Mouse (Mus musculus) MEL (cell line): Measurements from ENCODE around the gene Zfp536.

Experiments used
- CHD2 ChIP-seq: IDR thresholded peaks from 2 replicates; pipeline ENCODE4 v1.6.1; 2011; ENCODE audit warnings: low read length, improper control_type of control experiment
- CTCF ChIP-seq, 3 experiments: IDR thresholded peaks in 2 of 3; conservative IDR thresholded peaks in 1 of 3; 2 replicates each; pipeline ENCODE4 v1.5.1; 2011 to 2012; ENCODE audit warnings: low read length in 3 of 3, low read depth in 2 of 3, mild to moderate bottlenecking in 2 of 3, improper control_type of control experiment in 1 of 3, inconsistent platforms in 1 of 3, mixed read lengths in 1 of 3, moderate library complexity in 1 of 3; ENCODE audit not compliant: control insufficient read depth in 1 of 3, insufficient read depth in 1 of 3, poor library complexity in 1 of 3, severe bottlenecking in 1 of 3
- E2F4 ChIP-seq: IDR thresholded peaks from 2 replicates; pipeline ENCODE4 v1.6.1; 2011; ENCODE audit warnings: low read depth, low read length, improper control_type of control experiment, borderline replicate concordance
- EP300 ChIP-seq, 2 experiments: IDR thresholded peaks; 2 replicates each; pipeline ENCODE4 v1.6.1; 2011; ENCODE audit warnings: improper control_type of control experiment in 2 of 2, low read length in 2 of 2, low read depth in 1 of 2, mild to moderate bottlenecking in 1 of 2
- ETS1 ChIP-seq: IDR thresholded peaks from 2 replicates; pipeline ENCODE4 v1.6.1; 2012; ENCODE audit warnings: low read depth, mild to moderate bottlenecking, inconsistent platforms, low read length, improper control_type of control experiment, moderate library complexity
- GABPA ChIP-seq: IDR thresholded peaks from 2 replicates; pipeline ENCODE4 v1.6.1; 2012; ENCODE audit warnings: low read depth, mild to moderate bottlenecking, inconsistent platforms, low read length, improper control_type of control experiment, moderate library complexity
- GATA1 ChIP-seq: IDR thresholded peaks from 2 replicates; pipeline ENCODE4 v1.6.1; 2011; ENCODE audit warnings: low read depth, low read length, improper control_type of control experiment
- MAX ChIP-seq: IDR thresholded peaks from 2 replicates; pipeline ENCODE4 v1.6.1; 2011; ENCODE audit warnings: low read length, improper control_type of control experiment
- NRF1 ChIP-seq: IDR thresholded peaks from 2 replicates; pipeline ENCODE4 v1.6.1; 2014; ENCODE audit warnings: low read depth, mild to moderate bottlenecking, inconsistent platforms, low read length, improper control_type of control experiment, moderate library complexity; ENCODE audit not compliant: poor library complexity, insufficient read depth, severe bottlenecking
- POLR2A ChIP-seq, 2 experiments: IDR thresholded peaks; 2 replicates each; pipeline ENCODE4 v1.6.1; 2011 to 2012; ENCODE audit warnings: low read length in 2 of 2, mild to moderate bottlenecking in 2 of 2, control low read depth in 1 of 2, improper control_type of control experiment in 1 of 2, low read depth in 1 of 2, moderate library complexity in 1 of 2; ENCODE audit not compliant: control insufficient read depth in 1 of 2, insufficient read depth in 1 of 2, poor library complexity in 1 of 2
- POLR2AphosphoS2 ChIP-seq: IDR thresholded peaks from 2 replicates; pipeline ENCODE4 v1.6.1; 2011; ENCODE audit warnings: low read length, improper control_type of control experiment
- SIN3A ChIP-seq: IDR thresholded peaks from 2 replicates; pipeline ENCODE4 v1.6.1; 2012; ENCODE audit warnings: low read length, improper control_type of control experiment, inconsistent platforms
- TAL1 ChIP-seq: IDR thresholded peaks from 2 replicates; pipeline ENCODE4 v1.6.1; 2012; ENCODE audit warnings: mild to moderate bottlenecking, inconsistent platforms, low read length, moderate library complexity, mixed read lengths
- USF1 ChIP-seq: IDR thresholded peaks from 2 replicates; pipeline ENCODE4 v1.6.1; 2014; ENCODE audit warnings: low read depth, mild to moderate bottlenecking, inconsistent platforms, low read length, improper control_type of control experiment, moderate library complexity

DNA sequence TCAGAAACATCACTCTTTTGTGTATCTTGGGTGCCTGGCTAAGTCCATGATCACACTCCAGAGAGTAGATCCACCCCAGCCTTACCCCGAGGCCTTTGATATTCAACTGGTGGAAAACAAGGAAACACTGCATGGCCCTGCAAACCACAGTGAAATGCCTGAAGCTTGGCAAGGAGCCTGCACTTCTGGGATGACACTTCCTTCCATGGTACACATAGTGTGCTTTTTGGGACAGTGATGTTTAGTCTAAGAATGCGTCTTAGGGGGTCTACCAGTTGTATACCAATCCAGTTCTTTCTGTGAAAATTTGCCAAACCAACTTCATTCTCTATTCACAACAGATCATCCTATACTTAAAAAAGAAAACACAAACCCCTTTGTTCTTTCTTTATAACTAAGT is 242.3 kb downstream of the Zfp536 start:
- TF ChIP-seq POLR2AphosphoS2 (no peak), SIN3A (no peak), CTCF (IDR thresholded peaks at IDR 0.05 in 2 of 3, conservative IDR thresholded peaks at IDR 0.05 in 1 of 3; ENCODE audit: control insufficient read depth in 1 of 3, insufficient read depth in 1 of 3, low read depth in 2 of 3, low read length in 3 of 3, poor library complexity in 1 of 3, severe bottlenecking in 1 of 3) (no peak), GABPA (no peak), POLR2A (IDR thresholded peaks at IDR 0.05; ENCODE audit: control insufficient read depth in 1 of 2, insufficient read depth in 1 of 2, low read depth in 1 of 2, low read length in 2 of 2, poor library complexity in 1 of 2) (no peak), USF1 (no peak), TAL1 (no peak), MAX (no peak), CHD2 (no peak), E2F4 (no peak), NRF1 (no peak), EP300 (IDR thresholded peaks at IDR 0.05; ENCODE audit: low read depth in 1 of 2, low read length in 2 of 2) (no peak), GATA1 (no peak), ETS1 (no peak)
